Mouse (Mus musculus) ovary, adult 18-20 months (tissue): ENCODE measurements around the gene Cacna1d.

Experiments used
- DNase-seq: peaks from one replicate; pipeline ENCODE4 v3.0.0; 2022; ENCODE audit warnings: low spot score, mixed read lengths

Cacna1d gene

GRCm38 (mm10) chr14:30367074-30367473 lies 124.2 kb downstream of the Cacna1d start:
- no peak for DNase-seq

GRCm38 (mm10) chr14:30365866-30366265 lies 125.4 kb downstream of the Cacna1d start:
- DNase-seq = no peak

- DNase-seq = no peak
Observed at GRCm38 (mm10) chr14:30363487-30364167, 127.6 kb downstream of the Cacna1d start.

- DNase-seq = no peak
Observed at GRCm38 (mm10) chr14:30362370-30362769, 128.9 kb downstream of the Cacna1d start.

- no peak for DNase-seq
Observed at GRCm38 (mm10) chr14:30360478-30360877, 130.8 kb downstream of the Cacna1d start.

GRCm38 (mm10) chr14:30360004-30360403 lies 131.3 kb downstream of the Cacna1d start:
- no peak for DNase-seq

- no peak for DNase-seq
Observed at GRCm38 (mm10) chr14:30358028-30358427, 133.2 kb downstream of the Cacna1d start.

GRCm38 (mm10) chr14:30356456-30356855 lies 134.8 kb downstream of the Cacna1d start:
- no peak for DNase-seq

GRCm38 (mm10) chr14:30354761-30355160 lies 136.5 kb downstream of the Cacna1d start:
- DNase-seq = no peak

GRCm38 (mm10) chr14:30354127-30354463 lies 137.2 kb downstream of the Cacna1d start:
- DNase-seq = no peak

GRCm38 (mm10) chr14:30353291-30354126 lies 137.7 kb downstream of the Cacna1d start:
- no peak for DNase-seq

GRCm38 (mm10) chr14:30352951-30353270 lies 138.3 kb downstream of the Cacna1d start:
- DNase-seq = no peak

GRCm38 (mm10) chr14:30352061-30352950 lies 138.9 kb downstream of the Cacna1d start:
- no peak for DNase-seq

GRCm38 (mm10) chr14:30350285-30350684 lies 141.0 kb downstream of the Cacna1d start:
- DNase-seq = no peak

- no peak for DNase-seq
Observed at GRCm38 (mm10) chr14:30344948-30345865, 146.0 kb downstream of the Cacna1d start.

- DNase-seq = no peak
Observed at GRCm38 (mm10) chr14:30343740-30344139, 147.5 kb downstream of the Cacna1d start.

- no peak for DNase-seq
Observed at GRCm38 (mm10) chr14:30341825-30342590, 149.2 kb downstream of the Cacna1d start.

- no peak for DNase-seq
Observed at GRCm38 (mm10) chr14:30340140-30340539, 151.1 kb downstream of the Cacna1d start.

- no peak for DNase-seq
Observed at GRCm38 (mm10) chr14:30331856-30332255, 159.4 kb downstream of the Cacna1d start.

GRCm38 (mm10) chr14:30330416-30331181 lies 160.7 kb downstream of the Cacna1d start:
- no peak for DNase-seq
